Mouse (Mus musculus): ENCODE measurements around the gene Rhot2. TPM values are rescaled to one million over a fixed set of nuclear protein-coding genes. Genes with fewer than 3 reads are reported as not detected.
"Not testable (repeated sequence)": the region's sequence is repeated elsewhere in the genome, so short reads cannot be mapped to it uniquely, and the experiment has no call there.

Rhot2 gene
- total RNA-seq, 2 experiments from 2014 or later: 54.4 to 76.1 TPM

- no peak for DNase-seq
Observed at GRCm38 (mm10) chr17:25828223-25828594, 16.4 kb downstream of the Rhot2 start.

GRCm38 (mm10) chr17:25827546-25828222 lies 17.0 kb downstream of the Rhot2 start:
- no peak for DNase-seq

GRCm38 (mm10) chr17:25827011-25827410 lies 17.6 kb downstream of the Rhot2 start:
- DNase-seq: no peak

- no peak for DNase-seq
Observed at GRCm38 (mm10) chr17:25825984-25826570, 18.6 kb downstream of the Rhot2 start.

- DNase-seq: no peak
Observed at GRCm38 (mm10) chr17:25825311-25825710, 19.3 kb downstream of the Rhot2 start.

DNA sequence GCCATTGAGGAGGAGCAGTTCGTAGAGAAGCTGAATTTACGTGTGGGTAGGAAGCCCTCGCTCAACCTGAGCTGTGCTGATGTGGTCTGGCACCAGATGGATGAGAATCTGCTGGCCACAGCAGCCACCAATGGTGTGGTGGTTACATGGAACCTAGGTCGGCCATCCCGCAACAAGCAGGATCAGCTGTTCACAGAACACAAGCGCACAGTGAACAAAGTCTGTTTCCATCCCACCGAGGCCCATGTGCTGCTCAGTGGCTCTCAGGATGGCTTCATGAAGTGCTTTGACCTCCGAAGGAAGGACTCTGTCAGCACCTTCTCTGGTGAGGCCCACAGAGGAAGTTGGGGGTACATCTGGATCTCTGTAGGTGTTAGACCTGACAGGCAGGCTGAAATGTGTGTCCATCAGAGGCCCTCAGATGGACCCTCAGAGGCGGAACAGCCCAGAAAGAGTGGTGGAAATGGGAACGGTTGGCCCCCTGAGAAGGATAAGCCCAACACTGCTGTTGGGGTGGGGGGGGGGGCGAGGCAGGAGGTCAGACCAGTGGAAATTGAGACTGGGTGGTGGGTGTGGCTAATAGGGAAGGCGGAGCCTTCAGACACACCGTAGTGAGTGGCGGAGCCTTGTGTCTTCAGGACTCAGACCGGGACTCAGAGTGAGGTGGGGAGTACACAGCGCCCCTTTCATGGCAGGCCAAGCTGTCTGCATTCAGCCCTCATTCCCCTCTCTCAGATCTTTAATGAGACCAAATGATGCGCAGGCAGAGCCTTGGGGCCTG lies 20.1 kb downstream of the Rhot2 start:
- no peak for DNase-seq

DNA sequence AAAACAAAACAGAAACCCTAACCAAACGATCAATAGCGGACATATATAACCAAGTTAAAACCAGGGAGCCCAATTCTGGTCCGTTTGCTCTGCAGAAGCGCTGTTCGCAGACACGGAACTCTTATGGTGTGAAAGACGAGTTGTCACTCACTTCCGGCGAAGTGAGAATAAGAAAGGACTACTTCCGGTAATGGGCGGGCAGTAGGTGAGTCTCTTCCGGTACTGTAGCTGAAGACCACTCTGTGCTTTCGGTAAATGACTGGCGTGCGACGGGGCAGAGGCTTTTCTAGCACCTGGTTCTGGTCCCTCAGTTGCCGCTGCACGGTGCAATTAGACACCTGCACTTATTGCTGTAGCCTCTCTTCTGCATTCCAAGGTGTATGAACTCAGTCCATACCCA lies 21.2 kb downstream of the Rhot2 start, which contains the start of gene Wdr24:
Wdr24 (plus strand) TSS at position 176 of the 400 bp plus-strand sequence.
- no peak for DNase-seq

- DNase-seq: no peak
Observed at GRCm38 (mm10) chr17:25818851-25819780, 25.5 kb downstream of the Rhot2 start.

GRCm38 (mm10) chr17:25817662-25818061 lies 27.0 kb downstream of the Rhot2 start:
- no peak for DNase-seq

DNA sequence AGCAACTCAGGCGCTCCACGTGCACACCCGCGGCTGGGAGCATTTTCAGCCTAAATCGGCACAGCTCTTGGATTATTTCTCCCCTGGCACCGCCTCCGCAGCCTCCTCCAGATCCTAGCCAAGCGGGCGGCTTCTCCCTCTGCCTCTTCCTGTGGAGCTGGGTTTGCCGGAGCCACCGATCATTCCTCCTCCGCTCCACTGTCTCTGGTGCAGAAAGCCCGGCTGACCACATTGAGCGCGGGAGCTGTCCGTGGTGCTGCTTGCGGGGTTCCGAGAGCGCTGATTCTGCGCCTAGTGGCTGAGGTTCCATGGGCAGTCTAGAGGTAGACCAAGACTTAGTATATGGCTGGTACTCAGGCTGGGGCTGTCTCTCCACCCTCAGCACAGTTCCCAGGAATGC lies 31.2 kb downstream of the Rhot2 start:
- peak; percentile 55 for DNase-seq

GRCm38 (mm10) chr17:25810890-25811289 lies 33.8 kb downstream of the Rhot2 start:
- DNase-seq: no peak

- DNase-seq: no peak
Observed at GRCm38 (mm10) chr17:25809606-25810340, 34.9 kb downstream of the Rhot2 start.

DNA sequence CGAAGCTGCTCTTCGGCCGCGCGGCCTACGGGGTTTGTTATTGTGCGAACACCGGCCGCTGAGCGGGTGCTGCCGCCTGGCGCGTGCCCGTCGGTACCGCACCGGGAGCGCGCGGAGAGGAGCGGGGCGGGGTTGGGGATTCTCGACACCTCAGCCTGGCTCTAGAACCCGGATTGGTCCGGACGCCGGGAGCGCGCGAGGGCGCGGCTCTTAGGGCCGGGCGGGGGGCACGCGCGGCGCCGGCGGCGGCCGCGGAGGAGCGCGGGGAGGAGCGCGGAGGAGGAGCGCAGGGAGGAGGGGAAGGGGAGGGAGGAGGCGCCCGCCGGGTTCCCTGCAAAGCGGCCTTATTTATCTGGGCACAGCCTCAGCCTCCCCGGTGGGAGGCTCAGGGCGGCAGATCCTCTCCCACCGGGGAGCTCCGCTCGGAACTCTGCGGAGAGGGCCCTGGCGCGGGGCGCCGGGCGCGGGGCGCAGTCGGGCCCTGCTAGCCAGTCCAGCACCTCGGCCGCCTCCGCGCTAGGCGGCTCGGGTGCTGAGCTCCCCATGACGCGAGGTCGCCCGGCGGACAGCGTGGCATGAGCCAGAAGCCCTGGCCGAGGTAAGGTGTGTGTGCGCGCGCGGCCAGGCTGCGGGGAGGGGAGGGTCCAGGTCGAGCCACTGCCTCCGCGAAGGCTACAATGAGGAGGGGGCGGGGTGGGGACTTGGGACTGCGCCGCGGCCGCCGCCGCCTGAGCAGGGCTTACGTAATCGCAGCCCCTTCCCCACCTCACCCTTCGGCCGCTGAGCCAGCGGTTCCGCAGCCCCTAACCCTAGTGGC lies 35.7 kb downstream of the Rhot2 start, which contains the start of gene Fbxl16:
Fbxl16 (plus strand) TSS at position 297 of the 817 bp plus-strand sequence.
- peak; percentile 55 for DNase-seq

DNA sequence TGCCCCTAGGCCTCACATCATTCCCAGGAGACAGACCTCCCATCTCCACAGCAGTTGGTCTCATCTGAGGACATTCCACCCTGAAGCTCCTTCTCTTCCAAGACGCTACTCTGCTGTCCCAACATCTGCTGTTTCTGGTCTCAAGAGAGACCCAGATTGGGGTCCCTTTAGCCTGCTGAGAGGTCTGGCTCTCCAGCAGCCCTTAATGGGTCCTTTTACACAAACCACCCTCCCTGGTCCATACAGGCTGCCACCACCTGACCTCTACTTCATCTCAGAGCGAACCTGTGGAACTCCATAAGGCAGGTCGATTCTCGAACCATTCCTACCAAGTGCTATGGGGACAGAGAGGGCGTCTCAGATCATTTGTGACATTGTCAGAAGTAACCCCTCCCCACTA lies 36.6 kb downstream of the Rhot2 start:
- no peak for DNase-seq

GRCm38 (mm10) chr17:25807452-25807851 lies 37.2 kb downstream of the Rhot2 start:
- not testable (repeated sequence) for DNase-seq

- DNase-seq: no peak
Observed at GRCm38 (mm10) chr17:25806507-25806906, 38.1 kb downstream of the Rhot2 start.

GRCm38 (mm10) chr17:25802825-25803517 lies 41.7 kb downstream of the Rhot2 start:
- DNase-seq: peak; percentile 55

GRCm38 (mm10) chr17:25801029-25801428 lies 43.6 kb downstream of the Rhot2 start:
- no peak for DNase-seq

DNA sequence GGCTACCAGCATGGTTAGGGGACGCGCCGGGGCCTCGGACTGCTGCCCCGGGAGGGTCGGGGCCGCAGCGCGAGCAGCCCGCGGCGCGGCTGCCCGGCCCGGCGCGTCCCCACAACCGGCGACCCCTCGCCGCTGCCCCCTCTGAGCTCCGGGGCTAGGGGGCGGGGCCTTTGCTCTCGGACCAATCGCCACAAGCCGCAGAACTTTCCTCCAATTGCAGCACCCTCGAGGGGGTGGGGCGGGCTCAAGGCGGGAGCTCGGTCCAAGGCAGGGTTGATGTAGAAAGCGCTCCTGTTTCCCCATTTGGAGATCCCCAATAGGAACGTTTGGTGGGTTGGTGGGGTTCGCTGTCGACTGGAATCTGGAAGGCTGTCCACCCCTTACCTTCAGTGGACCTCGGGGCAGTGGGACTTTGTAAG lies 47.7 kb downstream of the Rhot2 start, which contains the start of gene Metrn:
Metrn (minus strand) TSS at position 186 of the 419 bp plus-strand sequence.
- peak; percentile 89 for DNase-seq
